Mouse (Mus musculus) liver, embryonic 13.5 days (tissue): ENCODE measurements around the gene Omd. TPM values are rescaled to one million over a fixed set of nuclear protein-coding genes. Genes with fewer than 3 reads are reported as not detected.

ENCODE experiments used
- ATAC-seq: fragments of 200-750 bp; cut with Nextera tagmentation; 2 replicates; pipeline ENCODE4 v1.8.0; 2017; ENCODE audit warnings: low read depth, mild to moderate bottlenecking, moderate number of reproducible peaks, moderate library complexity
- DNase-seq: peaks from one replicate; pipeline ENCODE4 v3.0.0; 2022
- H3K27ac ChIP-seq: fragments of 300-500 bp; sonication (generic); 2 replicates; pipeline ENCODE4 v1.5.1; 2015; ENCODE audit warnings: moderate library complexity, mild to moderate bottlenecking, inconsistent platforms
- H3K27me3 ChIP-seq: fragments of 300-500 bp; sonication (generic); 2 replicates; pipeline ENCODE4 v1.6.1; 2015; ENCODE audit warnings: mild to moderate bottlenecking, inconsistent platforms
- H3K36me3 ChIP-seq: fragments of 300-500 bp; sonication (generic); 2 replicates; pipeline ENCODE4 v1.6.1; 2015; ENCODE audit warnings: mild to moderate bottlenecking, inconsistent platforms
- H3K4me1 ChIP-seq: fragments of 300-500 bp; sonication (generic); replicated peaks from 2 replicates; pipeline ENCODE4 v1.6.1; 2015; ENCODE audit warnings: inconsistent platforms
- H3K4me2 ChIP-seq: fragments of 300-500 bp; sonication (generic); 2 replicates; pipeline ENCODE4 v1.6.1; 2015; ENCODE audit warnings: inconsistent platforms, mild to moderate bottlenecking, moderate library complexity
- H3K4me3 ChIP-seq: fragments of 300-500 bp; sonication (generic); replicated peaks from 2 replicates; pipeline ENCODE4 v1.5.1; 2015; ENCODE audit warnings: mild to moderate bottlenecking, inconsistent platforms
- H3K9ac ChIP-seq: fragments of 300-500 bp; sonication (generic); 2 replicates; pipeline ENCODE4 v1.6.1; 2015; ENCODE audit warnings: mild to moderate bottlenecking, inconsistent platforms
- H3K9me3 ChIP-seq: fragments of 300-500 bp; sonication (generic); replicated peaks from 2 replicates; pipeline ENCODE4 v1.6.1; 2016; ENCODE audit warnings: inconsistent platforms
- WGBS: fragments of 180-500 bp; shearing (Covaris S2); methylation state at CpG from one replicate; pipeline ENCODE4 v1.1.7; 2015; ENCODE audit not compliant: insufficient replicate concordance; 5-methylcytosine and 5-hydroxymethylcytosine counted together
- polyA plus RNA-seq: library from polyadenylated mRNA; unstranded; fragments of >200 nt; fragmentation: Nextera tagmentation; extraction: Ambion mirVana; gene quantifications from 2 replicates; pipeline ENCODE4 v1.2.1, GENCODE M21; 2015

Gene Omd
- polyA plus RNA-seq, result 0.48 and 0.53 TPM in 2 replicates

DNA sequence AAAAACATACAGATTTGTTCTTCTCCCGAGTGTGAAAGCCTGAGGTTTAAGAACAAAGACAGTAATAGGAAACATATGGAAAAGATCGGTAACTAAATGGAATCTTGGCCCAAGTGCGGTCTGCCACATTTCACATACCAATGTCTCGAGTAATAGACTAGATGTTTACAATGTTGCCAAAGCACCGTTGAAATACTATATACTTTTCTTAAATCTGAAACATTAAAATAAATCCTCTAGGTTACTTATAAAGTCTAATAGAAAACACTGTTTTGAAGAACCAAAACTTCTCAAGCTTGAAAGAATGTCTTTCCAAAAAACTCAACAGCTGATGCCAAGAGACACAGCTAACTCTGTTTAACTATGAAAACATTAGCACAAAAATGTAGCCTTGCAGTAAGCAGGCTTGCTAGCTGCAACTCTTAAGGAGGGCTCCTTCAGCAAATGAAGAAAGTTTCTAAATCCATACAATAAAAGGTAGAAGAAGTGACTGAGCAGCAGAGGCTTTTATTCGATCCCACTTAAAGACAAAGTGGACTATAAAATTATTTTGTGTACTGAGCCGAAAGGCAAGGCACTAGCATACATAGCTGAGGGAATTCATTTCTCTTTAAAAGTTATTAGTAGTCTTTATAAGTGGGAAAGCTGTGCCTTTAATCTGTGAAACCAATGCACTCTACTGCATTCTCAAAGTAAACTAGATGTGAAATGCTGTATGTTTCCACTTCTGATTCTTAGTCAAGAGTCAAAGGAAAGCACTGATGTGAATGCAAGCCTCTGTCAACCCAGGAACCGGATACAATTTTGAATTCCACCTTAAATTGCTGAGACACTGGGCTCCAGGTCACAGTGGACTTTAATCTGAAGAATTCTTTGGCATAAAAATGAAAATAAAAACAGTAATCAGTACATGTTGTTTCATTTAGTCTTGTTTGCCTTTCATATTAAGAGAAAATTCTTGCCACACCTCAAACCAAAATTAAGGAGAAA, at the start of gene Omd:
TSS of gene Omd (plus strand) at position 922 of the 990 bp plus-strand sequence.
- ATAC-seq (no peak), DNase-seq (no peak)
- Histone ChIP-seq H3K36me3 (no peaks in the 10 kb centered on the region), H3K4me2 (no peak within 1 kb of the TSS), H3K27me3 (no peaks in the 10 kb centered on the region), H3K9me3 (no peaks in the 10 kb centered on the region), H3K27ac (no peak within 1 kb of the TSS), H3K9ac (no peak within 1 kb of the TSS), H3K4me3 (no peak within 1 kb of the TSS), H3K4me1 (no peaks in the 10 kb centered on the region)
- 72% methylated on average over 8 of the region's 8 CpGs for WGBS

DNA sequence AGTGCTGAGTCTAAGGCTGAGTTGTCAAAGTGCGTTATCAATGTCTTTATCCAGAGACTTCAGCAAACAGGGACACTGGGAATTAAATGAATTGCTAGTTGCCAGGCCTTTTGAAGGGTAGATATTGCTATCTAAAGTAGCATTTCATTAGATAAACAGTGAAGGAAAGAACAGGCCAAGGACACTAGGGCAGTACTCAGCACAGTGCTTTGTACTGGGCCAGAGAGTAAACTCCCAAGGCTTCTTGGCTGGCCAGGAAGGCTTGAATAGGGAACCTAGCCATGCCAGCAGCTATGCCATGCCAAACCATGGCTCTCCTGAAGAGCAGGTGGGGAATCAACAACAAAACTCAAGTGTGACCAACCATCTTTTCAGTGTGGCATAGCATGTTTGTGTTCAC, 45.3 kb upstream of the Omd start:
- 88% methylated on average over 1 of the region's 1 CpGs for WGBS
- H3K9ac ChIP-seq, result no peak overlapping the region
- ATAC-seq (no peak), DNase-seq (no peak)
- H3K27me3 ChIP-seq, result no peaks in the 10 kb centered on the region
- no peak overlapping the region for H3K27ac ChIP-seq
- H3K4me1 ChIP-seq, result no peaks in the 10 kb centered on the region
- no peaks in the 10 kb centered on the region for H3K36me3 ChIP-seq
- no peaks in the 10 kb centered on the region for H3K9me3 ChIP-seq
- no peak overlapping the region for H3K4me3 ChIP-seq
- no peak overlapping the region for H3K4me2 ChIP-seq

DNA sequence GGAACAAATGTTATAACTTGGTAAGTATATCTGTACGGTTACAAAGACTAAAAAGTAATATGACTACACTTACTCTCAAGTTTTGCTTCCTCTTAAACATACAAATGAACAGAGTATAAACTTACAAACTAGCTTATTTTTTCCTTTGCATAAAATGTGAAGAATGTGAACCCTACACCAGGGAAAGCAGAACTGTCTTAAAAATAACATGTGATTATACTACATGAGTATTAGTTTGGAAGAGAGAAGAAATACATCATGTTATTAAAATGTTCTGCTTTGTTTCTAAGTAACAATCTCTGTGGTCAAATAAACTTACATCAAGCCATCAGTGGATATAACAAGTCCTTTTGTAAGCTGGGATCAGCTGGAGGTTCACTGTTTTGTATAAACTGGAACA, 43.6 kb upstream of the Omd start:
- no peaks in the 10 kb centered on the region for H3K36me3 ChIP-seq
- ATAC-seq (no peak), DNase-seq (no peak)
- no peak overlapping the region for H3K4me3 ChIP-seq
- WGBS, result 81% methylated on average over 1 of the region's 1 CpGs
- no peak overlapping the region for H3K4me2 ChIP-seq
- no peak overlapping the region for H3K9ac ChIP-seq
- H3K4me1 ChIP-seq, result no peaks in the 10 kb centered on the region
- H3K27me3 ChIP-seq, result no peaks in the 10 kb centered on the region
- H3K9me3 ChIP-seq, result no peaks in the 10 kb centered on the region
- no peak overlapping the region for H3K27ac ChIP-seq

DNA sequence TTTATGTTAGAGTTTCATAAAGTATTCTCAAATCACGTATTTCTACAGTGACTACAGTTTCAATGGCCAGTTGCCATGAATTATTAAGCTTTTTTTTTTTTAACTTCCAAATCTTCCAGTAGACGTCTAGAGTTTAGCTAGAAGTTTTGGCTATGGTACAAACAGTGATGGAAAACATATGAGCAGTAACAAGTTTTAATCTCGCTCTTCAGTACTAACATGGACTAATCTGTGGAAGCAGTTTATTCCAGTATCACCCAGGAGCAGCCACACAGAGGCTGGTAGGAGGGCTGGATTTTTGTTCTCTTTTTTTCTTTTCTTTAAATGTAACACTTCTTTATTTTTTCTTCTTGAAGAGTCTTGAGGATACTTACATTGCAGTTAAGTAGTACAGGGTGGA, 38.0 kb upstream of the Omd start, which contains the start of gene Aspn:
TSS of gene Aspn (plus strand) at position 165 of the 400 bp plus-strand sequence.
- Histone ChIP-seq H3K4me2 (no peak within 1 kb of the TSS), H3K27ac (no peak within 1 kb of the TSS), H3K9ac (no peak within 1 kb of the TSS), H3K9me3 (no peaks in the 10 kb centered on the region), H3K36me3 (no peaks in the 10 kb centered on the region), H3K27me3 (no peaks in the 10 kb centered on the region), H3K4me3 (no peak within 1 kb of the TSS), H3K4me1 (no peaks in the 10 kb centered on the region)
- no peak for ATAC-seq
- WGBS, result 72% methylated on average over 3 of the region's 3 CpGs
- DNase-seq, result no peak

DNA sequence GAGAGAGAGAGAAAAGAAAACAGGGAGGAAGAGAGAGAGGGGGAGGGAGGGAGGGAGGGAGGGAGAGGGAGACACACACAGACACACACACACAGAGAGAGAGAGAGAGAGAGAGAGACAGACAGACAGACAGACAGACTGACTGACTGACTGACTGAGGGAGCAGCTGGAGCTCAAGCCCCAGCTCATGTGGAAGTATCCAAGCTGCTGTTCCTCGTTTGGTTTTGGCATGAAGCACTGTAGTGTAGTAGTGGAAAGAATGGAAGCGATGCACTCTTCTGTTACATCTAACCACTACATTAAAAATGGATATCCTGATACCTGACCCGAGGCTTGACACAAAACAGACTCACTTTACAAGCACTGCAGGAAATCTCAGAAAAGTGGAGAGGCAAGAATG, 36.6 kb upstream of the Omd start:
- Histone ChIP-seq H3K9ac (no peak overlapping the region), H3K4me2 (no peak overlapping the region), H3K4me1 (no peaks in the 10 kb centered on the region), H3K4me3 (no peak overlapping the region), H3K9me3 (no peaks in the 10 kb centered on the region), H3K27me3 (no peaks in the 10 kb centered on the region), H3K36me3 (no peaks in the 10 kb centered on the region), H3K27ac (no peak overlapping the region)
- DNase-seq (no peak), ATAC-seq (no peak)
- 68% methylated on average over 3 of the region's 3 CpGs for WGBS

DNA sequence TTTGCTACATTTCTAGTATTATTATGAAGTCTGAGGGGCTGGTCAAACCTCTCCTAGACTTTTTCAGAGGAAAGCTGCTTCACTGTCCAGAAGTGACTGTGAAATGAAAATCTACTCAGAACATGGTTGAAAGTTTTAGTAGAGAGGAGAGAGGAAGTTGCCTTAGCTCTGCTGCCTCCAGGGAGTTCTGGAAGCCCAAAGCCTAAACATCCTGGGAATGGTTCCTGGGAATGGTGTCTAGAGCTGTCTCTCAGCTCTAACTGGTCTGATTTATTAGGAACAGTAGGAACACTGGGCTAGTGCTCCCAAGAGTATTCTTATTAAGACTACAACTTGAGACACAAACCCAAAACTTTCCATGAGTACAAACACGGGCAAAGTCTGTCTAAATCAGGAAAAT, 35.7 kb upstream of the Omd start:
- no peaks in the 10 kb centered on the region for H3K27me3 ChIP-seq
- no peak for ATAC-seq
- no peak overlapping the region for H3K27ac ChIP-seq

DNA sequence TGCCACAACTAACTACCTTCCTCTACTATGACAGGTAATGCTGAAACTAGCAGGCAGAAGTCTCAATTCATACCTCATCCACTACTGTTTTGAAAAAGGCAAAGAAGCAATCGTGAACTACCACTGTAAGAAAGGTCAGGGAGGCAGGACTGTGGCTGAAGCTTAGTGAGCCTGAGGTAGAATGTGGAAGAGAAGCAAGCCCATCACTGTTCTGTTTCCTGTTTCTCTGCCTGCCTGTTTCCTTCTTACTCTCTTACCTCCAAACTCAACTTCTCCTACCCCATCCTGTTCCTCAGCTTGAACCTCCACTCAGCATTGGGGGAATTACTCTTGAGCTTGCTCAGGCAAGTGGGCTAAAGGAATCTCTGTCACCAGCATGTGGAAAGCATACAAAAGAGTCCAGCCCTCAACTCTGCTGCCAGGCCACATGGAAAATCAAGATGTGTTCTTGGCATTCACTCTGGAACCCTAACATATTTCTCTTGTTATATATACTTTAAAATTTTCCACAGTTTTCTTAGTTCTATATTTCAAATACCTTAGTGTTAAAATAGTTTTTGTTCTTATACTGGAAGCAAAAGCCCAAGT, 34.6 kb upstream of the Omd start:
- no peak overlapping the region for H3K9ac ChIP-seq
- H3K4me3 ChIP-seq, result no peak overlapping the region
- no peaks in the 10 kb centered on the region for H3K27me3 ChIP-seq
- H3K27ac ChIP-seq, result no peak overlapping the region
- WGBS, result 15% methylated on average over 1 of the region's 1 CpGs
- H3K4me1 ChIP-seq, result no peaks in the 10 kb centered on the region
- no peaks in the 10 kb centered on the region for H3K9me3 ChIP-seq
- DNase-seq (no peak), ATAC-seq (no peak)
- no peaks in the 10 kb centered on the region for H3K36me3 ChIP-seq
- H3K4me2 ChIP-seq, result no peak overlapping the region

More for the DNA sequence above, 35.7 kb upstream of the Omd start:
- no peaks in the 10 kb centered on the region for H3K4me1 ChIP-seq
- no peak for DNase-seq
- H3K36me3 ChIP-seq, result no peaks in the 10 kb centered on the region
- H3K4me3 ChIP-seq, result no peak overlapping the region
- no peaks in the 10 kb centered on the region for H3K9me3 ChIP-seq
- 71% methylated on average over 1 of the region's 1 CpGs for WGBS
- H3K9ac ChIP-seq, result no peak overlapping the region
- H3K4me2 ChIP-seq, result no peak overlapping the region

DNA sequence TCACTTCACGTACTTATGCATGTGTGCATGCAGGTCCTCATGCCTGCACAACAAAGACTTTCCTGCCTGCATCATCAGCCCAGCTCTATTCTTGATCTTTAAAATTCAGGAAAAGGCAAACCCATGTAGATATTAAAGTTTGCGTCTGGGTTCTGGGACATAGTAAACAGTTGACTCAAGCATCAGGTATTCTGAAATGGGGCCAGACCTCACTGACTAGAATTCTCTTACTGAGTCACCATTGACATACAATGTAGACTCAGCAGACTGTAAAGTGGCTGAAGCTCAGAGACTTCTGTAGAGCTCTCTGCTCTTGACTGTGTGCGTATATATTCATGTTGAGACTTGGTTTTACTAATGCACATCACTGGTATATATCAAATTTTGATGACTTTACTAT, 32.6 kb upstream of the Omd start:
- no peaks in the 10 kb centered on the region for H3K9me3 ChIP-seq
- H3K27ac ChIP-seq, result no peak overlapping the region
- H3K4me2 ChIP-seq, result no peak overlapping the region
- H3K9ac ChIP-seq, result no peak overlapping the region
- WGBS, result 85% methylated on average over 3 of the region's 3 CpGs
- H3K4me3 ChIP-seq, result no peak overlapping the region
- H3K27me3 ChIP-seq, result no peaks in the 10 kb centered on the region
- no peaks in the 10 kb centered on the region for H3K36me3 ChIP-seq
- ATAC-seq (no peak), DNase-seq (no peak)
- no peaks in the 10 kb centered on the region for H3K4me1 ChIP-seq

DNA sequence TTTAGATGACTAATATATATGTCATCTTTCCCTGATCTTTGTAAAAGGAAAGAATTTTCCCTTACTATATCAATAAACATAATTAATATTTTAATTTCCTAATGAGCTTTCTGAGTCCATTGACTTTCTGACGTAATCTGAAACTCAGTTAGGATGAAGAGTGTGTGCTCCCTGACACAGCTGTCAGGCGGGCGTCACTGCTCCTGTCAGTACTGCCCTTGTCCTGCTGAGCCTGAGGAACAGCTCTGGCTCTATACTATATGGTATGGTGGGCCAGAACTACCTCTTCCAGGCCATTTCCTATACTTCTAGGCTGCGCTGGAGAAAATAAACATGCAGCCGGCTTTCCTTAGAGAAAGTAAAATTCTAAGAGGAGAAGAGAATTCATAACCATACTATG, 27.7 kb upstream of the Omd start:
- Histone ChIP-seq H3K9ac (no peak overlapping the region), H3K4me2 (no peak overlapping the region), H3K36me3 (no peaks in the 10 kb centered on the region), H3K4me3 (no peak overlapping the region), H3K27me3 (no peaks in the 10 kb centered on the region), H3K27ac (no peak overlapping the region), H3K4me1 (no peaks in the 10 kb centered on the region), H3K9me3 (no peaks in the 10 kb centered on the region)
- 80% methylated on average over 5 of the region's 5 CpGs for WGBS
- DNase-seq (no peak), ATAC-seq (no peak)

DNA sequence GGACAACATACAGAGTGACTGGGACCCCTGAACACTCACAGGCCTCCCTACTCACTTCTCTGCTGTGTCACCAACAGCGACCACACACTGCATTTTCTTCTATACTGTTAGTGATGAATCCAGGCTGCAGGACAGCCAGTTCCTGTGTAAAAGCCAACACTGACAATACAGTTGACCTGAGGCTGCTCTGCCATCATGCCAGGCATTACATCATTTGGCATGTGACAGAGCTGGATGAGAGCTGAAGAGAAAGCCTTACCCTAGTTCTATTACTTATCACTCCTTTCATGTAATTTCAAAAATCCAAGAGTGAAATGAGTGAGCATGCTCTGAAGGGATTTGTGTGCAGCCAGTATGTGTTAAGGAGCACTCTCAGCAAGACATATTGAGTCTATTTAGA, 26.1 kb upstream of the Omd start:
- Histone ChIP-seq H3K4me1 (peaks cover 6% of the 10 kb centered on the region), H3K27ac (no peak overlapping the region), H3K9ac (no peak overlapping the region), H3K4me3 (no peak overlapping the region), H3K27me3 (no peaks in the 10 kb centered on the region), H3K9me3 (no peaks in the 10 kb centered on the region), H3K36me3 (no peaks in the 10 kb centered on the region), H3K4me2 (no peak overlapping the region)
- no peak for DNase-seq
- ATAC-seq, result no peak
- WGBS, result 67% methylated on average over 1 of the region's 1 CpGs

DNA sequence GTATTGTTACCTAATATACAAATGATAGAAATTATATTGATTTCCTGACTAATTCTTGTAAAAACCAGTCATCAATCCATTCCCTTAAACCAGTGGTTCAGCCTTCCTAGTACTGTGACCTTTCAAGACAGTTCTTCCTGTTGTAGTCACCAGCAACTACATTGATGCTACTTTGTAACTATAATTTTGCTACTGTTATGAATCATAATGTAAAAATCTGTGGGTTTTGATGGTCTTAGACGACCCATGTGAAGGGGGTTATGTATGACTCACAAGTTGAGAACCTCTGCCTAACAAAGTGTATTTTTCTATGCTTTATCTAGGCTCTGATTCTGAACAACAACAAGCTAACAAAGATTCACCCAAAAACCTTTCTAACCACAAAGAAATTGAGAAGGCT, 25.3 kb upstream of the Omd start:
- Histone ChIP-seq H3K9me3 (no peaks in the 10 kb centered on the region), H3K4me2 (no peak overlapping the region), H3K36me3 (no peaks in the 10 kb centered on the region), H3K27ac (no peak overlapping the region), H3K4me3 (no peak overlapping the region), H3K27me3 (no peaks in the 10 kb centered on the region), H3K4me1 (peaks cover 11% of the 10 kb centered on the region), H3K9ac (no peak overlapping the region)
- no peak for ATAC-seq
- WGBS, result 56% methylated on average over 1 of the region's 1 CpGs
- DNase-seq, result no peak
